Mouse (Mus musculus) right cerebral cortex, postnatal 4 days (tissue): Measurements from ENCODE around the gene Mad1l1.

Experiments
- DNase-seq: peaks from one replicate; pipeline ENCODE4 v3.0.0-alpha.2; 2022

Mad1l1 gene

GRCm38 (mm10) chr5:139985073-139985746 lies 336.1 kb downstream of the Mad1l1 start:
- no peak for DNase-seq

GRCm38 (mm10) chr5:139981976-139982375 lies 339.4 kb downstream of the Mad1l1 start:
- DNase-seq: no peak

- DNase-seq: no peak
Observed at GRCm38 (mm10) chr5:139979371-139979770, 342.0 kb downstream of the Mad1l1 start.

GRCm38 (mm10) chr5:139978525-139979276 lies 342.7 kb downstream of the Mad1l1 start:
- no peak for DNase-seq

GRCm38 (mm10) chr5:139977476-139977875 lies 343.9 kb downstream of the Mad1l1 start:
- no peak for DNase-seq

GRCm38 (mm10) chr5:139976584-139976983 lies 344.8 kb downstream of the Mad1l1 start:
- DNase-seq: no peak

- peak; percentile 42 for DNase-seq
Observed at GRCm38 (mm10) chr5:139970186-139970631, 351.1 kb downstream of the Mad1l1 start.

- peak; percentile 44 for DNase-seq
Observed at GRCm38 (mm10) chr5:139969151-139969948, 352.0 kb downstream of the Mad1l1 start.

GRCm38 (mm10) chr5:139965596-139965995 lies 355.8 kb downstream of the Mad1l1 start:
- DNase-seq: no peak

- no peak for DNase-seq
Observed at GRCm38 (mm10) chr5:139964391-139964790, 357.0 kb downstream of the Mad1l1 start.

GRCm38 (mm10) chr5:139959741-139960140 lies 361.6 kb downstream of the Mad1l1 start:
- DNase-seq: no peak
